Mouse (Mus musculus): ENCODE data around the gene Fbxo22. TPM values are rescaled to one million over a fixed set of nuclear protein-coding genes. Genes with fewer than 3 reads are reported as not detected.
"Not testable (repeated sequence)": the region's sequence is repeated elsewhere in the genome, so short reads cannot be mapped to it uniquely, and the experiment has no call there.

Gene Fbxo22
- total RNA-seq, 1 experiment from 2014 or later, result 60.9 TPM

DNA sequence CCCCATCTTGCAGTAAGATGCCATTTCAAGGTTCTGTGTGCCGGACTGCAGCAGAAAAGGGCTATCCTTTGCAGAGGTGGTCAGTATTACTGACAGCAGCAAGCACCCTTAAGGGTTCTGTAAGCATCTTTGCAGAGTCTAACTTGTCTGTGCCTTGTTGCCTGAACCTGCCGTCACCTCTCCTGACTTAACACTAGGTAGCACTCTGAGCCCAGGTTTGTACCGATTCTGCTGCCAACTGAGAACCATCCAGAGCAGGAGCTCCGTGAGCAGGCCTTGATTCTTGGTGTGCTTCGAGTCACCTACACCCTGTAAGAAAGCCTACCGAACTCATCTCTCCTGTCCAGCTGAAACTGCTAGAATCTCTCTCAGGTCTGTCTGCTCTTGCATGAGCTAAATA is 22.8 kb downstream of the Fbxo22 start:
- ATAC-seq (replicated peaks in 1 of 2; ENCODE audit: insufficient read depth in 1 of 2, low FRiP score in 2 of 2, low TSS enrichment in 1 of 2, low read depth in 1 of 2, poor library complexity in 2 of 2, severe bottlenecking in 2 of 2), result peak; percentile 36 to 46; a peak in 1 of 4 replicates

DNA sequence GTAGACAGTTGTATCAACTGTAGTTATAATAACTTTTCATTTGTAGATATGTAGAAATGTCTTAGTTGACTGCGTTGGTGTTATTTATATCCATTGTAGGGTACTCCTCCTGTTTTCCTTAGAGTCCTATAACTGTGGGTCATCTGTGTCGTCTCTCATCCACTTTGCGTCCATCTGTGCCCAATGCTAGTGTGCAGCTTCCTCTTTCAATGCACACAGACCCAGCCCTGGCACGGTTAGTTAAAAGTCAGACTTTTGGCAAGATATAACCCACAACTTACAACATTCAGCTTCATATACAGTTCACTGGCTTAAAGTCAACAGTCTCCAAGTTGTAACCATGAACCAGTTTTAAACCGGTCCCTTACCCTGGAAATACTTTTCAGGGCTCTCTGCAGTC is 23.4 kb downstream of the Fbxo22 start:
- ATAC-seq (replicated peaks in 1 of 2; ENCODE audit: insufficient read depth in 1 of 2, low FRiP score in 2 of 2, low TSS enrichment in 1 of 2, low read depth in 1 of 2, poor library complexity in 2 of 2, severe bottlenecking in 2 of 2), result 0 out of 4 replicates have a peak, but pooled peaks of 1 of the 2 experiments have one; percentile 10

DNA sequence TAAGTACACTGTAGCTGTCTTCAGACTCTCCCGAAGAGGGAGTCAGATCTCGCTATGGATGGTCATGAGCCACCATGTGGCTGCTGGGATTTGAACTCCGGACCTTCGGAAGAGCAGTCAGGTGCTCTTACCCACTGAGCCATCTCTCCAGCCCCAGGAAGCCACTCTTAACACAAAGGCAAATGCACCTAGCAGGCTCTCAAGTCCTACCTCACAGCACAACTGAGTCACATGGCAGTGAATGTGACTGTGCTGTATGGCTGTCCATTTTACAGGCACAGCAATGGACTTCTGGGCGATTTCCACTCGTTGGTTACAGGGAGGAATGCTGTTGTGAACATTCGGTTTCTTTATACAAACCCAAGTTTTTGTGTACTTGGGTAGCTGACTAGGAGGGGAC is 23.9 kb downstream of the Fbxo22 start:
- ATAC-seq (replicated peaks in 1 of 2; ENCODE audit: insufficient read depth in 1 of 2, low FRiP score in 2 of 2, low TSS enrichment in 1 of 2, low read depth in 1 of 2, poor library complexity in 2 of 2, severe bottlenecking in 2 of 2), result no peak

DNA sequence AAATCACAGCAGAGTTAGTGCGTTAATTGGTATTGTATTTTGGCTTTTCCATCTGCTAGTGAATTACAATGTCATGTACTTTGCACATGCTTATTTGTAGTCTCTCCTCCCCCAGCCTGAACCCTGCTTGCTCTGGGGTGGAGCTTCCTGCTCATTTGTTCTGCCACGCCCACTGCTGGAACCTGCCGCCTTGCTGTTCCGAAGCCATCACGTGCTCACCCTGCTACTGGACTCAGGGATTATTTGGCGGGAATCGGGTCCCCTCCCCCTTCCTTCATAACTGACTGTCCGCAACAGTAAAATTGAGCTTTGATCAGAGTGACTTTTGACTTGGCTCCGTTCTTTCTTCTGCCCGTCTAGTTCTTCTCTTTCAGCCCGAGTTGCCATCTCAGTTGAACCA is 24.4 kb downstream of the Fbxo22 start:
- not testable (repeated sequence) for ATAC-seq (replicated peaks in 1 of 2; ENCODE audit: insufficient read depth in 1 of 2, low FRiP score in 2 of 2, low TSS enrichment in 1 of 2, low read depth in 1 of 2, poor library complexity in 2 of 2, severe bottlenecking in 2 of 2)

DNA sequence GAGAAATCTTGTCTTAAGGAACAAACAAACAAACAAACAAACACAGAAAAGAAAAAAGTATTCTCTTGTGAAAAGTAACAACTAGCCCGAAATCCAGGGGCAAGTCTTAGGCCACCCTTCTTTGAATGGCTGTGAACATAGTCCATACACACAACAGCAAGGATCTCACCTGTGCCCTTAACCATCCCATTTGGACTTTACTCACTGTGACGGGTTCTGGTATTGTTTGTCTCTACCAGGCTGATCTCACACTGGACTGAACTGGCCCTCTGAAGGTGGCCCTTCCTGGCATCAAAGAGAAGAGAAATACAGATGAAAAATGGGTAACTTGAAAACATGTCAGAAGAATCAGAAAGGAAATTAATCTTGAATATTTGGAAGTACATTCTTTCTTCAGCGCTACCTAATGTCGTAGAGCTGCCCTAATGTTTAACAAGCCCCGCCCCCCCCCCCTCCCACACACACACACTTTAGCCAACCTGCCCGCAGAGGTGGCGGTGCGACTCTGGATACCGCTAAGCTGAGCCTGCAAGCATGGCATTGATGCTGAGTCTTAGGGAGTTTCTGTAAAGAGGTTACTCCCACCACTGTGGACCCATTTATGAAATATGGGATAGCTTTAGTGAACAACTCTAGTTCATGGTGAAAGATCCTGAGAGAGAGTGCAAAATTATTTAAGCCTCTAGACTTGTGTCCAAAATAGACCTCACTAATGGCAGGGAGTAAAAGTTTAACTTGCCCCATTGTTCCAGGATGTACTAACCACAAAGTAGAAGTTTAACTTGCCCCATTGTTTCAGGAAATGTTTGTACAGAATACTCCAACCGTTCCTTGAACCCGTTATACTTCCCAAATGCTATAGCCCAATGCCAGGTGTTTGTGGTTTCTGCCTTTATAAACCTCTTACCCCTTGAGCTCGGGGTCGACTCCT is 27.8 kb downstream of the Fbxo22 start:
- ATAC-seq (replicated peaks in 1 of 2; ENCODE audit: insufficient read depth in 1 of 2, low FRiP score in 2 of 2, low TSS enrichment in 1 of 2, low read depth in 1 of 2, poor library complexity in 2 of 2, severe bottlenecking in 2 of 2), result no peak

GRCm38 (mm10) chr9:55240852-55241251 is 32.1 kb downstream of the Fbxo22 start:
- no peak for ATAC-seq (replicated peaks in 1 of 2; ENCODE audit: insufficient read depth in 1 of 2, low FRiP score in 2 of 2, low TSS enrichment in 1 of 2, low read depth in 1 of 2, poor library complexity in 2 of 2, severe bottlenecking in 2 of 2)

- ATAC-seq (replicated peaks in 1 of 2; ENCODE audit: insufficient read depth in 1 of 2, low FRiP score in 2 of 2, low TSS enrichment in 1 of 2, low read depth in 1 of 2, poor library complexity in 2 of 2, severe bottlenecking in 2 of 2), result peak; percentile 73 to 83
These were observed 33.3 kb downstream of the Fbxo22 start for GRCm38 (mm10) chr9:55241863-55242685.

DNA sequence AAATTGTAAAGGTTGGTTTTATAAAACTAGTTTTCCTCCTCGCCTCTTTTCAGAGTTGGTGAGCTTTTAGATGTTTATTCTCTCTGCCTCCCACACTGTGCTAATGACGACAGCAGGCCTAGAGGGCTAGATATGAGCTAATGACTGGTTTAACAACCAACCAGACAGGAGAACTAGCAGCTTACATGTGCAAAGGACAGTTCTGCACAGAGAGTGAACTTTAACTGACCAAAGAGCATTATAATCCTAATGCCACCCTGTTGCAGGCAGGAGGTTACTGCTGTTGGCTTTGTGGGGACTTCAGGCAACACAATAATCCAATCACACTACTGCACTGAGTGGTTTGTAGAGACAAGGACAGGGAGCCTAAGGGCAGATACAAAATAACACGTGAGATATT is 34.6 kb downstream of the Fbxo22 start:
- no peak for ATAC-seq (replicated peaks in 1 of 2; ENCODE audit: insufficient read depth in 1 of 2, low FRiP score in 2 of 2, low TSS enrichment in 1 of 2, low read depth in 1 of 2, poor library complexity in 2 of 2, severe bottlenecking in 2 of 2)

DNA sequence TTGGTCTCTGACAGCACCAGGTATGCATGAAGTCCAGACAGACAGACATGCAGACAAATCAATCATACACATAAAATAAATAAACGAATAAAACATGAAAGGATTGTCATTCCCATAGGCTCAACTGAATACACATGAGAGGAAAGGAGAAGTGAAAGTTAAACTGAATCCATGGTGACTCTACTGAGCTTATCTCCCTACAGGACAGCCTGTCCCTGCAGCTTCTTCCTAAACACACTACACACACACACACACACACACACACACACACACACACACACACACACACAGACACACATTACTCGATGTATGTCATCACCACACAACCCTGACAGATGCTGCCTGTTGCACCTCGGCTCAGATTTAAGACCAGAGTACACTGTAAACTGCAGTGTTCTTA is 35.4 kb downstream of the Fbxo22 start:
- ATAC-seq (replicated peaks in 1 of 2; ENCODE audit: insufficient read depth in 1 of 2, low FRiP score in 2 of 2, low TSS enrichment in 1 of 2, low read depth in 1 of 2, poor library complexity in 2 of 2, severe bottlenecking in 2 of 2), result no peak

DNA sequence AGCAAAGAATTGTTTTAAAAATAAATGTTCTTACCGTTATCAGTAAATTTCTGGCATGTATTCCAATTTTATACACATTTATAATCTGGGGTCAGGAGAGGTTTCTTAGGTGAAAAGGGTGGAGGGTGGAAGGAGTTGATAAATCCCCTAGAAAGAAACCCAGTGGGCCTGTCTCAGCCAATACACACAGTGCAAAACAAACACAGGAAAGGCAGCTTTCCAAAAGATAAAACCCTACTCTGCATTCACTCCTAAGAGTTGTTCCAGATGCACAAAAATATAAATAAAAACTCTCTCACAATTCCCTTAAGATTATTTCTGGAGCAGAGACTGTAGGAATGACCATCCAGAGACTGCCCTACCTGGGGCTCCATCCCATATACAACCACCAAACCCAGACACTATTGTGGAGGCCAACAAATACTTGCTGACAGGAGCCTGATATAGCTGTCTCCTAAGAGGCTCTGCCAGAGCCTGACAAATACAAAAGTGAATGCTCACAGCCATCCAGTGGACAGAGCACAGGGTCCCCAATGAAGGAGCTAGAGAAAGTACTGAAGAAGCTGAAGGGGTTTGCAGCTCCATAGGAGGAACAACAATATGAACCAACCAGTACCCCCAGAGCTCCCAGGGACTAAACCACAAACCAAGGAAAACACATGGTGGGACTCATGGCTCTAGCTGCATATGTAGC is 36.5 kb downstream of the Fbxo22 start:
- not testable (repeated sequence) for ATAC-seq (replicated peaks in 1 of 2; ENCODE audit: insufficient read depth in 1 of 2, low FRiP score in 2 of 2, low TSS enrichment in 1 of 2, low read depth in 1 of 2, poor library complexity in 2 of 2, severe bottlenecking in 2 of 2)

DNA sequence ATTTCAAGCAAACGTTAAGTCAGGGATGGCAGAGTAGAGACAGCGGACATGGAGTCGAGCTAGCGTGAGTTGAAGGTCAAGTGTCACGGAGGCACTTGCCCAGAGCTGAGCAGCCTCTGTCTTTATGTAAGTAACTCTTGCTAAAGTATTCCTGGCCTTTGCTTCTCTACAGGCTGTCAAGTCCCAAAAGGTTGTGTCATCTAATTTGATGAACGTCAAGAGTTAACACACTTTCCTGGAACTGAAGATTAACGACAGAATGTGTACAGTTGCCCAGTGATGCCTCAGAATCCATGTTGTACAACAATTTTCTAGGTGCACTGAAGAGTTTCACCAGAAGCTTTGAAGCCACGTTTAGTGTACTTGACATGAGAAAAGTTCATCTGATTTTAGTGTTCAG is 37.7 kb downstream of the Fbxo22 start:
- no peak for ATAC-seq (replicated peaks in 1 of 2; ENCODE audit: insufficient read depth in 1 of 2, low FRiP score in 2 of 2, low TSS enrichment in 1 of 2, low read depth in 1 of 2, poor library complexity in 2 of 2, severe bottlenecking in 2 of 2)

GRCm38 (mm10) chr9:55246918-55247317 is 38.2 kb downstream of the Fbxo22 start:
- ATAC-seq (replicated peaks in 1 of 2; ENCODE audit: insufficient read depth in 1 of 2, low FRiP score in 2 of 2, low TSS enrichment in 1 of 2, low read depth in 1 of 2, poor library complexity in 2 of 2, severe bottlenecking in 2 of 2), result no peak

- no peak for ATAC-seq (replicated peaks in 1 of 2; ENCODE audit: insufficient read depth in 1 of 2, low FRiP score in 2 of 2, low TSS enrichment in 1 of 2, low read depth in 1 of 2, poor library complexity in 2 of 2, severe bottlenecking in 2 of 2)
These were observed 39.7 kb downstream of the Fbxo22 start for GRCm38 (mm10) chr9:55248465-55248864.

GRCm38 (mm10) chr9:55250595-55251247 is 42.0 kb downstream of the Fbxo22 start:
- ATAC-seq (replicated peaks in 1 of 2; ENCODE audit: insufficient read depth in 1 of 2, low FRiP score in 2 of 2, low TSS enrichment in 1 of 2, low read depth in 1 of 2, poor library complexity in 2 of 2, severe bottlenecking in 2 of 2), result no peak

DNA sequence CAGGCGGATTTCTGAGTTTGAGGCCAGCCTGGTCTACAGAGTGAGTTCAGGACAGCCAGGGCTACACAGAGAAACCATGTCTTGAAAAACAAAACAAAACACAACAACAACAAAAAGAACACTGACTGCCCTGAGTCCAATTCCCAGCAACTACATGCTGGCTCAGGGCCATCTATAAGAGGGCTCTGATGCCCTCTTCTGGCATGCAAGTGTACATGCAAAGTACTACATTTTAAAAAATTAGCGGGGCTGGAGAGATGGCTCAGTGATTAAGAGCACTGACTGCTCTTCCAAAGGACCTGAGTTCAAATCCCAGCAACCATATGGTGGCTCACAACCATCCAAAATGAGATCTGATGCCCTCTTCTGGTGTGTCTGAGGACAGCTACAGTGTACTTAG is 43.4 kb downstream of the Fbxo22 start:
- ATAC-seq (replicated peaks in 1 of 2; ENCODE audit: insufficient read depth in 1 of 2, low FRiP score in 2 of 2, low TSS enrichment in 1 of 2, low read depth in 1 of 2, poor library complexity in 2 of 2, severe bottlenecking in 2 of 2), result not testable (repeated sequence)

- ATAC-seq (replicated peaks in 1 of 2; ENCODE audit: insufficient read depth in 1 of 2, low FRiP score in 2 of 2, low TSS enrichment in 1 of 2, low read depth in 1 of 2, poor library complexity in 2 of 2, severe bottlenecking in 2 of 2), result peak in 1 of 2 experiments; percentile 45; a peak in 1 of 4 replicates
These were observed 45.1 kb downstream of the Fbxo22 start for GRCm38 (mm10) chr9:55253849-55254248.

GRCm38 (mm10) chr9:55255056-55255455 is 46.3 kb downstream of the Fbxo22 start:
- ATAC-seq (replicated peaks in 1 of 2; ENCODE audit: insufficient read depth in 1 of 2, low FRiP score in 2 of 2, low TSS enrichment in 1 of 2, low read depth in 1 of 2, poor library complexity in 2 of 2, severe bottlenecking in 2 of 2), result no peak
